Mouse (Mus musculus): ENCODE results near the gene Ndufs2.

- TF ChIP-seq CTCF (IDR thresholded peaks at IDR 0.05; ENCODE audit: low read depth) = no peak
- no peak for TF ChIP-seq EP300 (IDR thresholded peaks at IDR 0.05; ENCODE audit: low read depth)
These were observed 20.9 kb upstream of the Ndufs2 start for GRCm38 (mm10) chr1:171272086-171272485.

Measured in heart, postnatal 0 days (tissue).